Mouse (Mus musculus): ENCODE measurements around the gene Mboat7. TPM values are rescaled to one million over a fixed set of nuclear protein-coding genes. Genes with fewer than 3 reads are reported as not detected.
A peak's percentile ranks its signal among the peaks of the same experiment; 100 is the strongest.

The Mboat7 gene
- polyA plus RNA-seq, 1 experiment, result 59.6 TPM

DNA sequence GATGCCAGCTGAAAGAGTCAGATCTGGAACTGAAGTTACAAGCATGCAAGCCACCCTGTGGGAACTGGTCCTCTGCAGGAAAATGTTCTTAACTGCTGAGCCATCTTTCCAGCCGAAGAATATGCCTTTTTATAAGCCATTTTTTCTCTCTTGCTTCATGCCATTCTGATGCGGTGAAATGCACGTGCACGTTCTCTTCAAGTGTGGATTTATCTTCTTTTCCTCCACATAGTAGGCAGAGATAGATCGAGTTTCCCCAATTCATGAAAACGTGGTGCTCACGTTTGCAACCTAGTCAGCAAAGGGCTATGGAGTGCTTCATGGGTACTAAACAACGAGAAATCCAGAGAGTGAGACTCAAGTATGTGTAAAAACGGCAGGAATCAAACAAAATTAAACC lies 49.5 kb downstream of the Mboat7 start:
- Histone ChIP-seq H3K27ac (ENCODE audit: insufficient read depth, low read depth, low read length) (no peak overlapping the region), H3K4me3 (ENCODE audit: low read depth, low read length) (no peak overlapping the region), H3K4me1 (ENCODE audit: control insufficient read depth, insufficient read depth, insufficient read length, low read length) (peaks cover 10% of the 10 kb centered on the region; the same call in 1 of the 2 replicates), H3K27me3 (ENCODE audit: control insufficient read depth, insufficient read depth, low read length) (no peaks in the 10 kb centered on the region), H3K36me3 (ENCODE audit: control insufficient read depth, insufficient read depth, low read length) (peaks cover 20% of the 10 kb centered on the region)
- no peak for TF ChIP-seq POLR2A (IDR thresholded peaks at IDR 0.05; ENCODE audit: low read depth, low read length)
- no peak for TF ChIP-seq CTCF (IDR thresholded peaks at IDR 0.05; ENCODE audit: extremely low read depth, insufficient read length, insufficient replicate concordance, low read depth, low read length)
- WGBS, result 11% methylated on average over 9 of the region's 9 CpGs

GRCm38 (mm10) chr7:3643412-3643811 lies 49.9 kb downstream of the Mboat7 start:
- 51% methylated on average over 5 of the region's 5 CpGs for WGBS
- peaks cover 20% of the 10 kb centered on the region for H3K36me3 ChIP-seq (ENCODE audit: control insufficient read depth, insufficient read depth, low read length)
- H3K27ac ChIP-seq (ENCODE audit: insufficient read depth, low read depth, low read length), result no peak overlapping the region
- H3K4me3 ChIP-seq (ENCODE audit: low read depth, low read length), result no peak overlapping the region
- H3K4me1 ChIP-seq (ENCODE audit: control insufficient read depth, insufficient read depth, insufficient read length, low read length), result peaks cover 10% of the 10 kb centered on the region; the same call in 1 of the 2 replicates
- no peak for TF ChIP-seq CTCF (IDR thresholded peaks at IDR 0.05; ENCODE audit: extremely low read depth, insufficient read length, insufficient replicate concordance, low read depth, low read length)
- TF ChIP-seq POLR2A (IDR thresholded peaks at IDR 0.05; ENCODE audit: low read depth, low read length), result no peak
- no peaks in the 10 kb centered on the region for H3K27me3 ChIP-seq (ENCODE audit: control insufficient read depth, insufficient read depth, low read length)

DNA sequence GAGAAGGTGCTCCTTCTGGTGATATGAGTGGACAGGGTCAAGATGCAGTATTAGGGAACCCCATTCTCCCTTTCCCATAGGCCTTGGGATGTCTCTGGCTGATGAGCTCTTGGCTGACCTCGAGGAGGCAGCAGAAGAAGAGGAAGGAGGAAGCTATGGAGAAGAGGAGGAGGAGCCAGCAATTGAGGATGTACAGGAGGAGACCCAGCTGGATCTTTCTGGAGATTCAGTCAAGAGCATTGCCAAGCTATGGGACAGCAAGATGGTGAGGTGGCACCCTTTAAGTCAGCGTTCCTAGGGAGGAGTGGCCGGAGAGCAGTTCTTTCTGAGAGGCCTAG lies 62.9 kb downstream of the Mboat7 start:
- TF ChIP-seq CTCF (IDR thresholded peaks at IDR 0.05; ENCODE audit: extremely low read depth, insufficient read length, insufficient replicate concordance, low read depth, low read length) (no peak), POLR2A (IDR thresholded peaks at IDR 0.05; ENCODE audit: low read depth, low read length) (no peak)
- 45% methylated on average over 3 of the region's 3 CpGs for WGBS
- H3K4me3 ChIP-seq (ENCODE audit: low read depth, low read length), result peak overlapping the region; percentile 80
- H3K27ac ChIP-seq (ENCODE audit: insufficient read depth, low read depth, low read length), result no peak overlapping the region
- H3K36me3 ChIP-seq (ENCODE audit: control insufficient read depth, insufficient read depth, low read length), result peaks cover 10% of the 10 kb centered on the region; the same call in 1 of the 2 replicates
- peaks cover 13% of the 10 kb centered on the region for H3K4me1 ChIP-seq (ENCODE audit: control insufficient read depth, insufficient read depth, insufficient read length, low read length)
- no peaks in the 10 kb centered on the region for H3K27me3 ChIP-seq (ENCODE audit: control insufficient read depth, insufficient read depth, low read length)

- Histone ChIP-seq H3K4me3 (ENCODE audit: low read depth, low read length) (peak within 1 kb of the TSS; percentile 80), H3K4me1 (ENCODE audit: control insufficient read depth, insufficient read depth, insufficient read length, low read length) (peaks cover 13% of the 10 kb centered on the region), H3K27me3 (ENCODE audit: control insufficient read depth, insufficient read depth, low read length) (no peaks in the 10 kb centered on the region), H3K27ac (ENCODE audit: insufficient read depth, low read depth, low read length) (peak within 1 kb of the TSS; percentile 90), H3K36me3 (ENCODE audit: control insufficient read depth, insufficient read depth, low read length) (peaks cover 5% of the 10 kb centered on the region; the same call in 1 of the 2 replicates)
- whole genome bisulfite sequencing, result 1% methylated on average over 47 of the region's 47 CpGs
- no peak for TF ChIP-seq CTCF (IDR thresholded peaks at IDR 0.05; ENCODE audit: extremely low read depth, insufficient read length, insufficient replicate concordance, low read depth, low read length)
- TF ChIP-seq POLR2A (IDR thresholded peaks at IDR 0.05; ENCODE audit: low read depth, low read length), result 0 out of 2 replicates have a peak, but pooled peaks have one; percentile 35
Measured at GRCm38 (mm10) chr7:3629543-3630477, 63.5 kb downstream of the Mboat7 start, which contains the start of the genes Tfpt and Prpf31. Gene Tfpt (minus strand): TSS chr7:3629929. Gene Prpf31 (plus strand): TSS chr7:3629985.

DNA sequence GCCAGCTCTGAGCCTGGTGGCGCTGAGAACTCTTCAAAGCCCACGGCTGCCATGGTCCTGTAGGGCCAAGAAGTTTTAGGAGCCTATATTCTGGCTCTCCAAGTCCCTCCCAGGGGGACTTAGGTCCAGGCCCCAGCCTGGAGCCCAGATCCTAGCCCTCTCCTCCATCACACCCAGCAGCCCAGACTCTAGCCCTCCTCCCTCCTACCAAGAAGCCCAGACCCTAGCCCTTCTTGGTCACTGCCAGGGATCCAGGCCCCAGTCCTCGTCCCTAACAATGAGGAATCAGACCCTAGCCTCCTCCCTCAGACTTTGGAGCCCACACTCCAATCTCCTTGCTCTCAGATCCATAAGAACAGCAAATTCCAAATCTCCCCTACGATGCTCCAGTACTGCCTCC lies 64.3 kb downstream of the Mboat7 start:
- WGBS, result 35% methylated on average over 4 of the region's 4 CpGs
- peak overlapping the region; percentile 80 for H3K4me3 ChIP-seq (ENCODE audit: low read depth, low read length)
- H3K4me1 ChIP-seq (ENCODE audit: control insufficient read depth, insufficient read depth, insufficient read length, low read length), result peaks cover 13% of the 10 kb centered on the region
- no peaks in the 10 kb centered on the region for H3K27me3 ChIP-seq (ENCODE audit: control insufficient read depth, insufficient read depth, low read length)
- peaks cover 5% of the 10 kb centered on the region for H3K36me3 ChIP-seq (ENCODE audit: control insufficient read depth, insufficient read depth, low read length)
- H3K27ac ChIP-seq (ENCODE audit: insufficient read depth, low read depth, low read length), result no peak overlapping the region
- TF ChIP-seq CTCF (IDR thresholded peaks at IDR 0.05; ENCODE audit: extremely low read depth, insufficient read length, insufficient replicate concordance, low read depth, low read length) (no peak), POLR2A (IDR thresholded peaks at IDR 0.05; ENCODE audit: low read depth, low read length) (no peak)

Other genes with a start within 250 kb of the Mboat7 start
- gene Tarm1, start 190.9 kb downstream of the Mboat7 start, polyA plus RNA-seq (2012; rRNA removed), result not detected in 2 replicates
- gene Oscar, start 77.4 kb downstream of the Mboat7 start, polyA plus RNA-seq (2012; rRNA removed), result 0.10 TPM in 1 of 2 replicates, not detected in the other
- 238 and 337 TPM in 2 replicates for gene Ndufa3, start 76.2 kb downstream of the Mboat7 start, polyA plus RNA-seq (2012; rRNA removed)
- 2.2 and 6.9 TPM in 2 replicates for gene Tfpt, start 63.6 kb downstream of the Mboat7 start, polyA plus RNA-seq (2012; rRNA removed)
- 9.4 and 16.7 TPM in 2 replicates for gene Prpf31, start 63.5 kb downstream of the Mboat7 start, polyA plus RNA-seq (2012; rRNA removed)
- 48.3 and 88.2 TPM in 2 replicates for gene Cnot3, start 48.3 kb downstream of the Mboat7 start, polyA plus RNA-seq (2012; rRNA removed)
- gene Leng1, start 27.7 kb downstream of the Mboat7 start, polyA plus RNA-seq (2012; rRNA removed), result 2.4 and 5.1 TPM in 2 replicates
- 119 and 229 TPM in 2 replicates for gene Tmc4, start 16.0 kb downstream of the Mboat7 start, polyA plus RNA-seq (2012; rRNA removed)
- 50.3 and 92.2 TPM in 2 replicates for gene Tsen34, start 660 bp downstream of the Mboat7 start, polyA plus RNA-seq (2012; rRNA removed)
- gene Rps9, start 10.5 kb upstream of the Mboat7 start, polyA plus RNA-seq (2012; rRNA removed), result 1,258 and 1,397 TPM in 2 replicates
- 4.7 and 5.2 TPM in 2 replicates for gene Pirb, start 26.9 kb upstream of the Mboat7 start, polyA plus RNA-seq (2012; rRNA removed)
- gene Gm15448, start 132.2 kb upstream of the Mboat7 start, polyA plus RNA-seq (2012; rRNA removed), result 0.11 and 0.18 TPM in 2 replicates
- 0.41 and 0.83 TPM in 2 replicates for gene Pira2, start 151.5 kb upstream of the Mboat7 start, polyA plus RNA-seq (2012; rRNA removed)
- 0.11 and 0.57 TPM in 2 replicates for gene Gm14548, start 204.6 kb upstream of the Mboat7 start, polyA plus RNA-seq (2012; rRNA removed)
- 0.42 and 1.2 TPM in 2 replicates for gene Lilra6, start 222.0 kb upstream of the Mboat7 start, polyA plus RNA-seq (2012; rRNA removed)

All from small intestine, adult 2 months (tissue).